Mouse (Mus musculus) G1E (cell line): Measurements from ENCODE around the gene Cd9.

Experiments used
- CTCF ChIP-seq: IDR thresholded peaks from 2 replicates; pipeline ENCODE4 v1.5.1; 2012; ENCODE audit warnings: low read depth, low read length, inconsistent platforms, mixed read lengths
- GATA1 ChIP-seq: IDR thresholded peaks from 2 replicates; pipeline ENCODE4 v1.6.1; 2012; ENCODE audit warnings: borderline replicate concordance, low read length, inconsistent platforms, mixed read lengths
- TAL1 ChIP-seq: conservative IDR thresholded peaks from 2 replicates; pipeline ENCODE4 v1.6.1; 2012; ENCODE audit warnings: low read depth, low read length, inconsistent platforms, mixed read lengths

DNA sequence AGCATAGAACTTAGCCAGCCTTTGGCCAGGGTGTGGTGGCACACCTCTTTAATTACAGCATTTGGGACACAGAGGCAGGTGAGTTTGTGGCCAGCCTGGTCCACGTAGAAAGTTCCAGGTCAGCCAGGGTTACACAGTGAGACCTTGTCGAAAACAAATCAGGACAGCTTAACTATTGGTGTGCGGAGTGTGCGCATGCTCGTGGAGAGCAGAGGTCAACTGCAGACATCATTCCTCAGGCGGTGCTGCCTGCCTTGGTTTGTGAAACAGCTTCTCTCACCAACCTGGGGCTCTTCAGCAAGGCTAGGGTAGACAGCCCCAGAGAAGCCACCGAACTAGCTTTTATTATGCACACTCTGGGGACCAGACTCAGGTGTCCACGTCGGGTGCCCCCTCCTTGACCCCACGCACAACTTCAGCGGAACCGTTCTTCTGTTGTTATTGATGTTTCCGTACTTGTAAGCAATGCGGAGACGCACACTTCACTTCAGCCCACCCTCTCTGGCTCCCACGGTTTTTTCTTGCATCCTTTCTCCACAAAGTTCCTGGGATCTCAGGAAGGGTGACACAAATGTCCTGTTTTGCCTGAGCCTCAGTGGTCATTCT is 74.0 kb downstream of the Cd9 start:
- TF ChIP-seq GATA1, result no peak
- no peak for TF ChIP-seq CTCF
- TF ChIP-seq TAL1, result no peak
